Comparison of ENCODE assay signal across 10 mouse cellular contexts in the genomic region with DNA sequence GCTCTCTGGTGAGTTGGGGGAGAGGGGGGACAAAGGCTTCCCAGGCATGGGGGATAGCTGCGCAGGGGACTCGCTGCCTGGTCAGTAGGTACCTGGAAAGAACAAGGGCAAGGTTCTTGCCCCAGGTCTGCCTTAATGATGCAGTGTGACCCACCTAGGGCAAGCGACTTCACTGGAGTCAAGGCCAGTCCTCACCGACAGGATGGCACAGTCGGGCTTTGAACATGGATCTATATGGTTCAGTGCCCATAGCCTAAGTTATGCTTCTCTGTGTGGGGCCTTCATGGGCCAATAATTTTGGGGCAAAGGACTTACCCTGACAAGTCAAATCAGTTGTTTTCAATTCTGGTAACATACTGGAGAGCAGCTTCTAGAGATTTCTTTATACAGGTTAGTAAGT. TPM values are rescaled to one million over a fixed set of nuclear protein-coding genes. Genes with fewer than 3 reads are reported as not detected.
DNase-seq lines count a peak whose midpoint lies in the region; ATAC-seq lines count a peak whose summit lies in the region.
"Had no signal": no experiment of that assay in that cellular context is flagged by ENCODE, and none has a peak within 500 bp of the region (broad histone marks: within the 10 kb centered on the region; RNA-seq: fewer than 3 reads in every experiment).

No protein-coding gene starts in this region.

- ATAC-seq in heart, embryonic 11.5 days (replicated peaks; ENCODE audit: insufficient number of reproducible peaks, low FRiP score, low TSS enrichment): no peak

- H3K4me1 ChIP-seq in heart, embryonic 11.5 days (ENCODE audit: control insufficient read depth, insufficient read depth, low read length): no peaks in the 10 kb centered on the region; the same call in 1 of the 2 replicates
- peaks cover 24% of the 10 kb centered on the region for H3K4me1 ChIP-seq in hindbrain, embryonic 10.5 days (replicated peaks)
- H3K4me1 ChIP-seq in midbrain, embryonic 10.5 days: peaks cover 32% of the 10 kb centered on the region

- no peak overlapping the region for H3K27ac ChIP-seq in heart, embryonic 11.5 days (ENCODE audit: low read depth, low read length)
- peak overlapping the region; percentile 98 for H3K27ac ChIP-seq in hindbrain, embryonic 10.5 days
- peak overlapping the region; percentile 98 for H3K27ac ChIP-seq in midbrain, embryonic 10.5 days (replicated peaks)

- peak overlapping the region; percentile 79 for H3K4me3 ChIP-seq in heart, embryonic 11.5 days (ENCODE audit: low read depth, low read length)
- H3K4me3 ChIP-seq in hindbrain, embryonic 10.5 days: peak overlapping the region; percentile 81
- peak overlapping the region; percentile 89 for H3K4me3 ChIP-seq in midbrain, embryonic 10.5 days

- no peaks in the 10 kb centered on the region for H3K36me3 ChIP-seq in heart, embryonic 11.5 days (ENCODE audit: control insufficient read depth, insufficient read depth, low read length)
- no peaks in the 10 kb centered on the region for H3K36me3 ChIP-seq in hindbrain, embryonic 10.5 days
- H3K36me3 ChIP-seq in midbrain, embryonic 10.5 days: no peaks in the 10 kb centered on the region

- H3K27me3 ChIP-seq in heart, embryonic 11.5 days (ENCODE audit: control insufficient read depth, insufficient read depth, low read length): peaks cover 10% of the 10 kb centered on the region
- peaks cover 22% of the 10 kb centered on the region for H3K27me3 ChIP-seq in hindbrain, embryonic 10.5 days (ENCODE audit: insufficient read depth, poor library complexity, severe bottlenecking)
- peaks cover 24% of the 10 kb centered on the region for H3K27me3 ChIP-seq in midbrain, embryonic 10.5 days (ENCODE audit: low read depth, poor library complexity, severe bottlenecking)

- no peak for DNase-seq in heart, postnatal 4 days
- peak; percentile 17 for DNase-seq in MN1 (ENCODE audit: low spot score)
- DNase-seq in hindbrain, embryonic 10.5 days (ENCODE audit: low spot score): no peak
- no peak for DNase-seq in midbrain, embryonic 10.5 days (ENCODE audit: low spot score)
- no peak for DNase-seq in ovary, adult 18-20 months (ENCODE audit: low spot score)
- DNase-seq in urinary bladder, adult 18-20 months (ENCODE audit: low spot score in 2 of 2): no peak
- DNase-seq in gastrocnemius, adult 18-20 months (ENCODE audit: low spot score): no peak

- H3K9ac ChIP-seq in heart, embryonic 11.5 days (ENCODE audit: low read depth, low read length): peak overlapping the region; percentile 84

- H3K4me2 ChIP-seq in heart, embryonic 11.5 days: peak overlapping the region; percentile 86

- WGBS in heart, embryonic 11.5 days (ENCODE audit: insufficient replicate concordance): 11% methylated on average over 5 of the region's 5 CpGs
- 4% methylated on average over 5 of the region's 5 CpGs for WGBS in hindbrain, embryonic 10.5 days
- WGBS in midbrain, embryonic 10.5 days: 6% methylated on average over 5 of the region's 5 CpGs

- H3K9me3 ChIP-seq in heart, embryonic 11.5 days (replicated peaks; ENCODE audit: control insufficient read depth, low read length): no peaks in the 10 kb centered on the region
- no peaks in the 10 kb centered on the region for H3K9me3 ChIP-seq in hindbrain, embryonic 10.5 days
- no peaks in the 10 kb centered on the region for H3K9me3 ChIP-seq in midbrain, embryonic 10.5 days (replicated peaks)

RNA-seq across cellular contexts. Expression of a gene that starts 0.5 kb away (rescaled TPM):
- 11.0 and 11.9 TPM in 2 replicates for polyA plus RNA-seq in heart, embryonic 11.5 days (2014; fragmentation: Nextera tagmentation; extraction: Ambion mirVana)
- 10 to 100 TPM; 17.6 to 20.2 TPM for total RNA-seq in heart, postnatal 4 days (2021)
- polyA plus RNA-seq in hindbrain, embryonic 10.5 days (2016; fragmentation: Nextera tagmentation; extraction: Ambion mirVana): 20.8 and 23.4 TPM in 2 replicates
- polyA plus RNA-seq in midbrain, embryonic 10.5 days (2016; fragmentation: Nextera tagmentation; extraction: Ambion mirVana): 22.8 and 26.2 TPM in 2 replicates
- total RNA-seq in gastrocnemius, adult 18-20 months (2021): 1 to 10 TPM; 1.2 to 2.2 TPM

RNA-seq across cellular contexts. Expression of a gene that starts 57.3 kb away (rescaled TPM):
- polyA plus RNA-seq in heart, embryonic 11.5 days (2014; fragmentation: Nextera tagmentation; extraction: Ambion mirVana): 8.5 and 8.6 TPM in 2 replicates
- 1 to 10 TPM; 3.1 to 3.7 TPM for total RNA-seq in heart, postnatal 4 days (2021)
- 0.93 and 0.95 TPM in 2 replicates for polyA plus RNA-seq in hindbrain, embryonic 10.5 days (2016; fragmentation: Nextera tagmentation; extraction: Ambion mirVana)
- 0.31 and 0.57 TPM in 2 replicates for polyA plus RNA-seq in midbrain, embryonic 10.5 days (2016; fragmentation: Nextera tagmentation; extraction: Ambion mirVana)
- not detected for total RNA-seq in gastrocnemius, adult 18-20 months (2021)
- total RNA-seq: common myeloid progenitor, adult 5-6 weeks; neutrophil, adult 5-6 weeks had no signal
